Mouse (Mus musculus): ENCODE measurements around the gene Cd83.

Gene Cd83

DNA sequence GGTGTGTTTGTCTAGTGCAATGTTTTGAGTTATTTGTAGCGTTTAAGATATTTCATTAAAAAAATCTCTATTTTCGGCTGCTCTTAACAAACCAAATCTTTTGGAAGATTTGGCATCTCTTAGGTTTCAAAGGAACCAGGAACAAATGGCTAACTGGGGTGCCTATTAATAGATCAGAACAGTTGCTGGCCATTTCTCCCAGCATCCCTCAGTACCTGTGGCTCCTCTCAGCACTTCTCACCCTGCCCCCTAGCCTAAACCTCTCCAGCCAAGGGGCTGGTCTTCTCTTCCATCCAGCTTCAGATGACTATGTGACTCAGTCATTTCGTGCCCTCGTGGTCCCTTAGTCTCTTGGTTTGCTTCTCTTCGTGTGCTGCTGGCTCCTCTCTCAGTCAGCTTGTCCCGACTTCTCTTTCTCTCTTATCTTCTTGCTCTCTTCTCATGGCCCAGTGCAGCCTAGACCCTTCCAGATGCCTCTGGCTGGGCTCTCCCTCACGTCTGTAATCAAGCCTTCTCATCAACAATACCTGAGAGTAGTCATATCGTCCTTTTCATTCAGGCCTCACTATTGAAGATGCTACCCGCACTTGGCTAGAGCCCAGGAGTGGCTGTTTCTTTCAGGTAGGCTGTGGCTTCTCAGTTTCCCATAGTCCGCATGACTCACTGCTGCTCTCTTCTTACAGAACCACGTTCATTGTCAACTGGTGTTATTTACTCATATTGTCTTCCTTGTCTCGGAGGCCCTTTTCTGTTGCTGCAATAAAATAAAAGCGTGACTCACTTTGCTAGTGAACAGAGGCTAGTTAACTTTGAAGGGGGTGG, 9.8 kb upstream of the Cd83 start:
- DNase-seq (ENCODE audit: low read depth): peak; percentile 65

DNA sequence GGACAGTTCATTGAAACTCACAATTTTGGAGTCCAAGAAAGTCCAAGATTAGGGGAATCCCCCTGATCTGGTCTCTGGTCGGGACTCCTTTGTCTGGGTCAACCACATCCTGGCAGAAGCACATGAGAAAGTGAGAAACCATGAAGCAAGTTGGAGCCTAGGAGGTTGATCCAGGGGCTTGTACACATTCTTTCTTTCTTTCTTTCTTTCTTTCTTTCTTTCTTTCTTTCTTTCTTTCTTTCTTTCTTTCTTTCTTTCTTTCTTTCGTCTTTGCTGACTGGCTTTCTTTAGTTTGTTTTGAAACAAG, 9.2 kb upstream of the Cd83 start:
- DNase-seq (ENCODE audit: low read depth): no peak

DNA sequence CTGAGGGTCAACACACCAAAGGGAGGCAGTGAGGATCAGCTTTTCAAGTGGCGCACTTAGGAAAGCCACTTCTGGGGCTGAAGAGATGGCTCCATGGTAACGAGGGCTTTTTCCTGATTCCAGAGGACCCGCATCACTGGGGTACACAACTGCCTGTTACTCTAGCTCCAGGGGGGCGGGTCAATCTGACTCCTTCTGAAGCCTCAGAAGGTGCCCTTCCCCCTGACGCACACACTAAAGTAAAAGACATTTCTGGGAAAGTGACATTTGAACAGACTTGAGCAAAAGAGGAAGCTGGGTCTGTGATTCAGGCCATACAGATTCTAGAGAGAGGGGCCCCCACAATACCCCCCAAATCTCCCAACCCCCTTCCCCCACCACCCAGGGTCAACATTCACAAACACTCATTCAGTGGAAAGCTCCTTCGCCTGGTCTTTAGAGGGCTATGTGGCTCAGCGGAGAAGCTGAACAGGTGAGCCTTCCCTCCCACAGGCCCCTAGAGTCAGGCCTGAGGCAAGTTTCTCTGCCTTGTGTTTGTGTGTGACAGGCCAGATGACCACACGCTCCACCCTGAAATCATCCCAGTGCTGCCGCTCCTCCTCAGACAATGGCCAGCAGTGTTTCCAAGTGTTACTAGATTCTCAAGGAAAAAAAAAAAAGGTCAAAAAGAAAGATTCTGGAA, 7.1 kb upstream of the Cd83 start:
- no peak for DNase-seq (ENCODE audit: low read depth)

DNA sequence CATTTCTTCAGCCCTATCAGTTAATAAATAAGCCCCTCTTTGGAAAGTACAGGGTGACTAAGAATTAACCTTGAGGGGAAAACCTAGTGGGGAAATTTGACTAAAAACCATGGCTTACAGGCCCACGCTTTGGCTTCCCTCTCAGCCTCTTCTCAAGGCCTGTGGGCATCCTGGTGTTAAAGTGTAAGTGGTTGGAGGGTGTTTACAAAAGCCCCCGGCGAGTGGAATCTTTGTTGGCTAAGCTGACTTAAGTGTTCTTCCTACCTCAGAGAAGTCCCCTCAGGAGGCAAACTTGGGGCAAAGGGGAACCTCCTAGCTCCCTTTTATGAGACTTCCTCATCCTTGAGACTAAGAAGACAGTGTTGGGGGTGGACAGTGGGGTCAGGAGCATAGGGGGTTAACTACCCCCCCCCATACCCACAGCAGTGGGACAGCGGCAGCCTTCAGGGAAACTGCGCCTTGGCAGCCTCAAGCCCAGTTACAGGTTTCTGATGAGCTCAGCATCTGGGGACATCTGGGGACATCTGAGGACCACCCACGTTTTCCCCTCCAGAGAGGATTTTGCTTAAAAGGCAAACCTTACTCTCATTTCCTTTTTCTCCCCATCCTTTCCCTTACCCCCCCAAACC, 6.4 kb upstream of the Cd83 start:
- no peak for DNase-seq (ENCODE audit: low read depth)

GRCm38 (mm10) chr13:43778971-43779370, 5.6 kb upstream of the Cd83 start:
- peak; percentile 15 for DNase-seq (ENCODE audit: low read depth)

DNA sequence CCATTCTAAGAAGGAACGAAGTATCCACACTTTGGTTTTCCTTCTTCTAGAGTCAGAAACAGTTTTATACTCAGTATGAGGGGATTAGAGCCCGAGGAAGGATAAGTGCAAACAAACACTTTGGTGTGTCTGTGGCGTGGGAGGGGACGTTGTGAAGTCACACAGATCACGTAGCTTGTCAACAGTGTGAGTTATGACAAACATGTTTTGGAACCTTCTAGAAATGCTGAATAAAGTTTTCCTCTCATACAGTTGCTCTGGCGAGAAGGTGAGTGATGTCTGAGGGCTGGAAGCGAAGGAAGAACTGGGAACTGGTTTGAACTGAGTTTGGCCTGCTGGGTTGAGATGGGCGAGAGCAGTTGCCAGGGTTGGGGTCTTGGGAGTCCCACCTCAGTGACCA, 4.5 kb upstream of the Cd83 start:
- no peak for DNase-seq (ENCODE audit: low read depth)

- no peak for DNase-seq (ENCODE audit: low read depth)
Observed at GRCm38 (mm10) chr13:43785712-43786072, 1.1 kb downstream of the Cd83 start.

- no peak for DNase-seq (ENCODE audit: low read depth)
Observed at GRCm38 (mm10) chr13:43786171-43786795, 1.7 kb downstream of the Cd83 start.

GRCm38 (mm10) chr13:43787262-43787661, 2.7 kb downstream of the Cd83 start:
- no peak for DNase-seq (ENCODE audit: low read depth)

GRCm38 (mm10) chr13:43788071-43788470, 3.5 kb downstream of the Cd83 start:
- DNase-seq (ENCODE audit: low read depth): no peak

DNA sequence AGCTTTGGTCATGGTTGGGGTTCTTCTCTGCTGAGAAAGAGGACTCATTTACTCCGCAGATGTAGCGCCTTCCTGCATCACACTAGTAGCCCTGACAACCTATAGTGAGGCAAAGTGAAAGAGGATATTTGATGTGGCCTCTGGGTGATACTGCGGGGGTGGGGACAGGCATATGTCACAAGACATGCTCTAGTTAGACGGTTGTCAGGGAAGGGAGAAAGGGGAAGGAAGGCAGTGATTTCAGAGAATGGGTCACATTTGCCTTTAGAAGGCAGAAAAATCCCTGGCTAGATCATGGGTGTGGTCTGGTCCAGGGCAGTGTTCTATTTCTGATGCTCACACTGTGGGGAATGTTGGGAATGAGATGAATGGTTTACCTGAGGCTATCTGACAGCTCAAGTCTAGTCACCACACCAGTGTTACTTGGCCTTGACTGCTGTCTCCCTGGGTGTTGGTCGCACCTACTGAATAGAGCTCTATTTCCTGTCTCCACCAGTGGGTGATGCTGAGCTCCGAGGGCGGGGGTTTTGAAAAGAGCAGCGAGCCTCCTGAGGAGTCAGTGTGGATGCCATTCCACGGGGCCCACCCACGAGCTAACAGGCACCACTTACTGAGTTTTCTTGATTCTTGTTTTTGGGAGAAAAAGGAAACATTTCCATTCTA, 4.5 kb downstream of the Cd83 start:
- DNase-seq (ENCODE audit: low read depth): peak; percentile 12

DNA sequence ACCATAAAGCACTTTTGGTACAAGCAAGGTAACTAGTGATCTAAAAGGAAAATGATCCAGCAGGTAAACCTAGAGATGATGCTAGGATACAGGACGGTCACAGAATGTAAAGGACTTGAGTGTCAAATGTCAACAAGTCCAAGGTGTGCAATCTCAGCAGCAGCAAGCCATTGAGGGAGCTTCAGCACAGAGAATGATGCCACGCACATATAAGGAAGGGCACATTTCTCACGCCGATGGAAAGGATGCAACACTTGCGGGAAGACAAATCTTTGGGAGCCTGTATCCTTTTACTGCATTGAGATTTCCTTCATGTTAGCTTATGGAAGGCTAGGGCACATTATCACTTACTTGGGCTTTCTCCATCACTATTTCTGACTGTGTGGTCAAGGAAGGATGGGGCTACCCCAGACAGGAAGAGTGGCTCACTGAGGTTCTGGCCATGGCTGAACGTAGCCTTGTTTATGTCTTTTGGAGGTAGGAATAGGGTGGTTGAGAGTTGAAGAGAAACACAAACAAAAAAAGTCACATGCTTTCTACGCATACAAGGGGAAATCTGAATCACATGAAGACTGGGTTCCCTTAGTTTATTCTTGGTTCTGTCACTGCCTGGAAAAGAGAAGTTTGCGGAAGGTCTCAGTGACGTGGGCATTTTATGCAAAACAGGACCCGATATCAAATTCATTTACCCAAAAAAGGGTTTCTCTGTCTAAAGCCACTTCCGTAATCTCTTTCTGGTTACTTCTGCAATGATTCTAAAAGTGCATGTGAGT, 5.8 kb downstream of the Cd83 start:
- no peak for DNase-seq (ENCODE audit: low read depth)

- DNase-seq (ENCODE audit: low read depth): no peak
Observed at GRCm38 (mm10) chr13:43795334-43795733, 10.8 kb downstream of the Cd83 start.

DNA sequence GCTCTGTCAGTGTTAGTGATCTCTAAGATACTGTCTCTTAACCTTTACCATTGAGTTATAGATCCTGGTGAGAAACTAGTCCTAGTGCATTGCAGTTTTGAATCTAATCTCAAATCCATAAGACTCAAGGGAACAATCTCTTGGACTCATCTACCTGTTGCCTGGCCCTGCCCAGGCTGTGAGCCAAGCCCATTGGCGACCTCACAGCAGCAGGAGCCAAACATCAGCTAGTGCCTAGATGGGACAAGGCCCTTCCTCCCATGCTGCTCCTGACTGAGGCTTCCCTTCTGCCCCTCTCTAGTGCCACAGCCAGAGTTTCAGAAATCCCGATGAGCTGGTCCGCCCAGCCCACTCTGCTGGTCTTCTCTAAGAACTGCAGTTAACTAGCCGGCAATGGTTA, 14.1 kb downstream of the Cd83 start:
- no peak for DNase-seq (ENCODE audit: low read depth)

GRCm38 (mm10) chr13:43800136-43800535, 15.6 kb downstream of the Cd83 start:
- DNase-seq (ENCODE audit: low read depth): no peak

DNA sequence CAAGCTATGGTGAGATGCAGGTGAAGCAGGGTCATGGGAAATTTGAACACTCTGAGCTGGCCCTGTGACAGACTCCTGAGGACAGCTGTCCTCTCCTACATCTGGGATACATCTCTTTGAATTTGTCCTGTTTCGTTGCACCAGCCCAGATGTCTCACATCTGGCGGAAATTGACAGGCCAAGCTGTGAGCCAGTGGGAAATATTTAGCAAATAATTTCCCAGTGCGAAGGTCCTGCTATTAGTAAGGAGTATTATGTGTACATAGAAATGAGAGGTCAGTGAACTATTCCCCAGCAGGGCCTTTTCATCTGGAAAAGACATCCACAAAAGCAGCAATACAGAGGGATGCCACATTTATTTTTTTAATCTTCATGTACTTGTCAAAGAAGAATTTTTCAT, 17.4 kb downstream of the Cd83 start:
- no peak for DNase-seq (ENCODE audit: low read depth)

- peak; percentile 24 for DNase-seq (ENCODE audit: low read depth)
Observed at GRCm38 (mm10) chr13:43802361-43803137, 18.0 kb downstream of the Cd83 start.

DNA sequence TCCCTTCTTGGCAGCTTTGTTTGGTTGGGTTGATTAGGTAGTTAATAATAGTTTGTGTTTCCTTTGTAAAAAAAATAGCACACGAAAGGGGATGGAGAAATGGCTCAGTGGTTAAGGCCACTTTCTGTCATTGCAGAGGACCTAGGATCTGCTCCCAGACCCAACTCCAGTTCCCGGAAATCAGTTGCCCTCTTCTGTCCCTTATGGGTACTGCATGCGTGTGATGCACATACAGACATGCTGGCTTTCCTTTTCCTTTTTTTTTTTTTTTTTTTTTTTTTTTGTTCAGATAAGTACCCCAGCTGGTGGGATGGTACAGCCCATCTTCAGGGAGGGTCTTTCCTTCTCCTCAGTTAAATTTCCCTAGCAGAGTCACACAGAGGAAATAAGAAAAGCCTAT, 20.1 kb downstream of the Cd83 start:
- peak; percentile 18 for DNase-seq (ENCODE audit: low read depth)

DNA sequence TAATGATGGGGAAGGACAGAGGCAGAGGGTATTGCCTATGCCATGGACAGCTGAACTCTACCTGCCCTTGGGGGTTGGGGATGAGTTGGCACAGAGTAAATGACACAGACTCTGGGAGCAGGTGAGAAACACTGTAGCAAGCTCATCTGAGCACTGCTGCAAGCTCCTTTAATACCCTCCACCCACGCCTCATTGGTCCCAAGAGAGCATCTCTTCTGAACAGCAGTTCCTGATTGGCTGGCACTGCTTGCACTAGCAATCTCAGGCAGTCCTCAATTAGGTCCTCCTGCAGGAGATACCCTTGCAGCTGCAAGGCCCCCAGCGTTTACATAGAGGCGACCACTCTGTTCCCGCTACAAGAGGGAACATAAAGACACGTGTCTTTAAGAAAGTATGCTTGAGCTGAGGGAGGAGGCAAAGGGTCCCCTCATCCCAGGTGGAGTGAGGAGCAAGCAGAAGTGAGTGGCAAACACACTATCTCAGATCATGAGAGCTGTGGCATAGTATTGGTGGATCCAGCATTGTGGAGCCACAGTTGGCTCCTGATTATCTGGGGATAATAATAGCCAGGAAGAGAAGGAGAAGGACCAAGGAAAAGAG, 20.7 kb downstream of the Cd83 start:
- DNase-seq (ENCODE audit: low read depth): no peak
